20 mouse cellular contexts compared by ENCODE assay signal in the genomic region with DNA sequence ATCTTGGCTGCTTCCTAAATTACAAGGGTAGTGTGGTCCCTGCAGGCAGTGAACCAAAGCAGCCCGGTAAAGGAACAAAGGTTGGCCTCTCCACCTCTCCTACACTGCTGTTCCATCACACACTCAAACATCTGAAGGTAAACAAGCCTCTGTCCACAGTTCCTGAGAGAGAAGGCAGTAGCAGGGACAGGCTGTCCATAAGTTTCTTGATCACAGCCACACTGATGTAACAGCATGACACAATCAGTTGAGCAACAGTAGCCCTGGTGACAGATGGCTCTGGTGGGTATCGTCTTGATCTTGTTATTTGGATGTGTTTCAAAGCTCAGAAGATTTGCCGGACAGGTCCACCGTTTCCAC. TPM values are rescaled to one million over a fixed set of nuclear protein-coding genes. Genes with fewer than 3 reads are reported as not detected.
A peak's percentile ranks its signal among the peaks of the same experiment; 100 is the strongest.
DNase-seq lines count a peak whose midpoint lies in the region; ATAC-seq and TF ChIP-seq lines count a peak whose summit lies in the region.
"Had no signal": no experiment of that assay in that cellular context is flagged by ENCODE, and none has a peak within 500 bp of the region (broad histone marks: within the 10 kb centered on the region; RNA-seq: fewer than 3 reads in every experiment).

No protein-coding gene starts in this region.

- H3K27me3 ChIP-seq in stomach, embryonic 15.5 days (replicated peaks): no peaks in the 10 kb centered on the region
- H3K27me3 ChIP-seq in stomach, postnatal 0 days (ENCODE audit: control insufficient read depth, insufficient read depth, low read length): no peaks in the 10 kb centered on the region
- H3K27me3 ChIP-seq in liver, embryonic 11.5 days (replicated peaks; ENCODE audit: control insufficient read depth, insufficient read depth, low read length): no peaks in the 10 kb centered on the region
- H3K27me3 ChIP-seq: forebrain, embryonic 12.5 days; intestine, embryonic 15.5 days; midbrain, embryonic 12.5 days; neural tube, embryonic 13.5 days had no signal

- H3K27ac ChIP-seq in stomach, embryonic 15.5 days: no peak overlapping the region
- no peak overlapping the region for H3K27ac ChIP-seq in stomach, postnatal 0 days (replicated peaks)
- H3K27ac ChIP-seq in liver, embryonic 11.5 days (ENCODE audit: low read depth, low read length): peak overlapping the region; percentile 87
- H3K27ac ChIP-seq: embryonic facial prominence, embryonic 10.5 days; forebrain, embryonic 12.5 days; heart, adult 2 months; intestine, embryonic 15.5 days; midbrain, embryonic 12.5 days; neural tube, embryonic 13.5 days had no signal

- H3K9me3 ChIP-seq in stomach, embryonic 15.5 days: no peaks in the 10 kb centered on the region
- no peaks in the 10 kb centered on the region for H3K9me3 ChIP-seq in stomach, postnatal 0 days (ENCODE audit: control insufficient read depth, low read length)
- H3K9me3 ChIP-seq in liver, embryonic 11.5 days (ENCODE audit: control insufficient read depth, low read length): no peaks in the 10 kb centered on the region
- H3K9me3 ChIP-seq: forebrain, embryonic 12.5 days; intestine, embryonic 15.5 days had no signal

- no peaks in the 10 kb centered on the region for H3K4me1 ChIP-seq in stomach, embryonic 15.5 days
- H3K4me1 ChIP-seq in stomach, postnatal 0 days (replicated peaks; ENCODE audit: control insufficient read depth, insufficient read depth): no peaks in the 10 kb centered on the region
- peaks cover 7% of the 10 kb centered on the region; the same call in 1 of the 2 replicates for H3K4me1 ChIP-seq in liver, embryonic 11.5 days (replicated peaks; ENCODE audit: control insufficient read depth, insufficient read depth, low read length)
- H3K4me1 ChIP-seq: embryonic facial prominence, embryonic 10.5 days; forebrain, embryonic 12.5 days; intestine, embryonic 15.5 days; midbrain, embryonic 12.5 days; neural tube, embryonic 13.5 days had no signal

- WGBS in stomach, embryonic 15.5 days: 64% methylated on average over 4 of the region's 4 CpGs
- 65% methylated on average over 4 of the region's 4 CpGs for WGBS in stomach, postnatal 0 days
- WGBS in liver, embryonic 11.5 days: 48% methylated on average over 4 of the region's 4 CpGs

- DNase-seq in cerebellum, postnatal 14 days: peak; percentile 42 to 67
- DNase-seq in cerebellum, adult 8-10 months: no peak
- no peak for DNase-seq in stomach, postnatal 0 days (ENCODE audit: low spot score)
- no peak for DNase-seq in liver, embryonic 11.5 days (ENCODE audit: low spot score)
- no peak for DNase-seq in gastrocnemius, postnatal 4 days (ENCODE audit: low spot score in 2 of 2)
- DNase-seq in retina, embryonic 14.5 days (ENCODE audit: low spot score): no peak
- no peak for DNase-seq in frontal cortex, postnatal 25 days (ENCODE audit: low spot score in 2 of 2)
- DNase-seq: cerebellum, adult 18-20 months; heart, adult 2 months; heart, postnatal 36 days; lung, adult 18-20 months; thymus, postnatal 36 days had no signal

- H3K9ac ChIP-seq in stomach, embryonic 15.5 days: no peak overlapping the region
- H3K9ac ChIP-seq in stomach, postnatal 0 days (ENCODE audit: low read length): no peak overlapping the region
- 0 out of 2 replicates have a peak overlapping the region, but pooled peaks have one; percentile 27 for H3K9ac ChIP-seq in liver, embryonic 11.5 days (ENCODE audit: low read depth, low read length)
- H3K9ac ChIP-seq: forebrain, embryonic 12.5 days; intestine, embryonic 15.5 days; midbrain, embryonic 12.5 days; neural tube, embryonic 13.5 days had no signal

- no peak for TF ChIP-seq CTCF in stomach, postnatal 0 days (IDR thresholded peaks at IDR 0.05; ENCODE audit: low read depth)

- no peak overlapping the region for H3K4me2 ChIP-seq in stomach, embryonic 15.5 days
- H3K4me2 ChIP-seq in stomach, postnatal 0 days (replicated peaks; ENCODE audit: low read depth): no peak overlapping the region
- H3K4me2 ChIP-seq in liver, embryonic 11.5 days: peak overlapping the region; percentile 36
- H3K4me2 ChIP-seq: forebrain, embryonic 12.5 days; intestine, embryonic 15.5 days; midbrain, embryonic 12.5 days; neural tube, embryonic 13.5 days had no signal

- H3K4me3 ChIP-seq in stomach, embryonic 15.5 days (replicated peaks): no peak overlapping the region
- H3K4me3 ChIP-seq in stomach, postnatal 0 days (ENCODE audit: low read depth, low read length): no peak overlapping the region
- H3K4me3 ChIP-seq in liver, embryonic 11.5 days (ENCODE audit: low read depth, low read length): no peak overlapping the region
- H3K4me3 ChIP-seq: embryonic facial prominence, embryonic 10.5 days; forebrain, embryonic 12.5 days; heart, adult 2 months; intestine, embryonic 15.5 days; midbrain, embryonic 12.5 days; neural tube, embryonic 13.5 days had no signal

- ATAC-seq in stomach, embryonic 15.5 days (ENCODE audit: insufficient read depth, low FRiP score, low read depth): peak; percentile 43; the same call in 1 of the 2 replicates
- no peak for ATAC-seq in stomach, postnatal 0 days (ENCODE audit: low FRiP score, low TSS enrichment)
- peak; percentile 73 for ATAC-seq in liver, embryonic 11.5 days (replicated peaks; ENCODE audit: low FRiP score)
- ATAC-seq: intestine, embryonic 15.5 days had no signal

- TF ChIP-seq EP300 in stomach, postnatal 0 days (optimal IDR thresholded peaks at IDR 0.05): no peak

- H3K36me3 ChIP-seq in stomach, embryonic 15.5 days: no peaks in the 10 kb centered on the region
- H3K36me3 ChIP-seq in stomach, postnatal 0 days (ENCODE audit: control insufficient read depth, insufficient read depth, low read length): no peaks in the 10 kb centered on the region
- H3K36me3 ChIP-seq in liver, embryonic 11.5 days (ENCODE audit: control insufficient read depth, insufficient read depth, low read length): no peaks in the 10 kb centered on the region
- H3K36me3 ChIP-seq: embryonic facial prominence, embryonic 10.5 days; forebrain, embryonic 12.5 days; intestine, embryonic 15.5 days; midbrain, embryonic 12.5 days; neural tube, embryonic 13.5 days had no signal

RNA-seq across cellular contexts. Expression of gene Wdr66, which starts 28.9 kb away (rescaled TPM):
- 0.86 and 0.92 TPM in 2 replicates for polyA plus RNA-seq in stomach, embryonic 15.5 days (2015; fragmentation: Nextera tagmentation; extraction: Ambion mirVana)
- polyA plus RNA-seq in stomach, postnatal 0 days (2015; fragmentation: Nextera tagmentation; extraction: Ambion mirVana): 0.22 and 0.30 TPM in 2 replicates
- polyA plus RNA-seq in liver, embryonic 11.5 days (2014; fragmentation: Nextera tagmentation; extraction: Ambion mirVana): 0.12 and 0.40 TPM in 2 replicates
- 1 to 10 TPM; 2.4 to 4.2 TPM for total RNA-seq in gastrocnemius, postnatal 4 days (2021)

RNA-seq across cellular contexts. Expression of gene Hpd, which starts 40.5 kb away (rescaled TPM):
- polyA plus RNA-seq in stomach, embryonic 15.5 days (2015; fragmentation: Nextera tagmentation; extraction: Ambion mirVana): 2.2 and 5.3 TPM in 2 replicates
- 0.69 and 0.99 TPM in 2 replicates for polyA plus RNA-seq in stomach, postnatal 0 days (2015; fragmentation: Nextera tagmentation; extraction: Ambion mirVana)
- polyA plus RNA-seq in liver, embryonic 11.5 days (2014; fragmentation: Nextera tagmentation; extraction: Ambion mirVana): 2.5 and 3.5 TPM in 2 replicates
- total RNA-seq in gastrocnemius, postnatal 4 days (2021): 1 to 10 TPM in 1 of 2 experiments, under 1 TPM in 1; 0.42 to 2.4 TPM
- total RNA-seq: heart, adult 2 months; heart, postnatal 36 days; left cerebral cortex, adult 8-10 months had no signal
- polyA plus RNA-seq: C2C12; embryonic facial prominence, embryonic 10.5 days; forebrain, embryonic 12.5 days; midbrain, embryonic 12.5 days; neural tube, embryonic 13.5 days had no signal

RNA-seq across cellular contexts. Expression of gene Psmd9, which starts 53.8 kb away (rescaled TPM):
- polyA plus RNA-seq in stomach, embryonic 15.5 days (2015; fragmentation: Nextera tagmentation; extraction: Ambion mirVana): 67.6 and 76.0 TPM in 2 replicates
- 48.6 and 51.4 TPM in 2 replicates for polyA plus RNA-seq in stomach, postnatal 0 days (2015; fragmentation: Nextera tagmentation; extraction: Ambion mirVana)
- 103 TPM in 2 replicates for polyA plus RNA-seq in liver, embryonic 11.5 days (2014; fragmentation: Nextera tagmentation; extraction: Ambion mirVana)
- total RNA-seq in gastrocnemius, postnatal 4 days (2021): 10 to 100 TPM; 28.3 to 32.2 TPM

Comparison
In these comparisons a context has a peak if more than half of its experiments do, and no peak if none do; other contexts are left out.
1. DNase-seq: peak in cerebellum, postnatal 14 days (2 of 2); none in cerebellum, adult 8-10 months (single experiment), stomach, postnatal 0 days (single experiment), liver, embryonic 11.5 days (single experiment), gastrocnemius, postnatal 4 days (0 of 2), retina, embryonic 14.5 days (single experiment) and frontal cortex, postnatal 25 days (0 of 2).